Mouse (Mus musculus): ENCODE measurements around the gene Fam19a2.
A peak's percentile ranks its signal among the peaks of the same experiment; 100 is the strongest.

Gene Fam19a2

GRCm38 (mm10) chr10:123383277-123383676 is 119.5 kb downstream of the Fam19a2 start:
- no peak for DNase-seq (ENCODE audit: low read depth, low spot score)

DNA sequence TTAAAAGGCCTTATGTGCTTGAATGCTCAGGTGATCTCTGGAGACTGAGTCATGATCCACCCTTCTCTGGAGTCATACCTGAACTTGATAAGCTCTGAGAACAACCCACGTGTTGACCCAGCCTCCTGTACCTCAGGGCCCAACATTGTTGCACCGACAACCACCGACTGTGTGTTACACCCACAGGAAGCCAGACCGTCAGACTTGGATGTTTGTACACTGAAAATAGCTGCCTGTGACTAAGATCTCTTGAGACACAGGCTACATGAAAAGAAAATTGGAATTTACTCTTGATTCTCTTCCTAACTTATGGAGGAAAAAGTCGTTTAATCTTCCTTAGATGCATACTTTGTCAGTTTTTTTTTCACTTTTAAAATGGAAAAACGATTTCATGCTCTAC is 121.8 kb downstream of the Fam19a2 start:
- no peak for DNase-seq (ENCODE audit: low read depth, low spot score)

DNA sequence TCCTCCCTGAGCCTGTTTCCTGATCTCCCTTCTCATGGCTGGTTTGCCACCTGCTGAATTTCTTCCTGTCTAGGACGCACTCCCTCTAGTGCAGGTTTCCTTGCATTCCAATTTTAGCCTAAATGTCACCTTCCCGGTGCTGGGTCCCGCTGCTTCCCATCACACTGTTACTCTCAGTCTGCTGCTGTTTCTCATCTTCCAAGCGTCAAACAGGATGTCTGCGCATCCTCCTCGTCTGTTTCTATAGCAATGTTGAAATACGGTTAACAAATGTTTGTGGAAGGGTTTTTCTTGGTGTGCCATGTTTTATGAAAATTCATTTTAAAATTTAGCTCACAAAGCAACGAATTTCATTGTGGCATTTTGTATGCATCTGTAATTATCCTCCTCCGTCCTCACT is 131.6 kb downstream of the Fam19a2 start:
- DNase-seq (ENCODE audit: low read depth, low spot score) = no peak

DNA sequence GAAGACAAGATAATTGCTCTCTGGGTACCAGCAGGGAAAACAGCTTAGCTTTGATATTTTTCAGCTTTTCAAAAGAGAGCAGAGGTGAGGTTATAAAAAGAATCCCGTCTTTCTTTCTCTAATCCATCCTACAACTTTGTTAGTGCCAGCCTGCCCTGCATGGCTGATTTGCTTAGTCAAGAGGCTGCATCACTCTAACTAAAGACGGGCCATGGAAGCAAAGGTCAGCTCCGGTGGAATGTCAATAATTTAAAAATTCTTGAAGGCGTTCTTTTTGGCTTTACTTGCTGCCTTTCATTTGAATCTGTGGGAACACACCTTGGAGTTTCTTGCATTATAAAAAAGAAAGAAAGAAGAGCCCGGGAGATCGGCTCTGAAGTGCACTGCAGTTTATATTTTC is 134.3 kb downstream of the Fam19a2 start:
- DNase-seq (ENCODE audit: low read depth, low spot score) = no peak

DNA sequence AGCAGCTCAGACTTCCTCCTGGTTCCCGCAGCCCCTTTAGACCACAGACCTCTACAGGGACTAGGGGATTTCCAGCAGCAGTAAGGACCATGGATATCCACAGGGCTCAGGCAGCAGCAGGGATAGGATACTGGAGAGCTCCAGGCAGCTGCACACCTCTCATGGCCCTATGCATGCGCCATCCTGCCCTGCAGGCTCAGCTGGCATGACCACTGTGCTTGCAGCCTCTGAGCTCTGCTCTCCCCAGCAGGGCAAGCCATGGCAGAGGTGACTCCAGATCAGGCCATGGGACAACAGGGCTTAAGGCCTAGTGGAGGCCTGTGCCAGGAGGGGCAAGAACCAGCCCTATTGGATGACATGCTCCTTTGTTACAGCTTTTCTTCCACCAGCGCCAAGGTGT is 137.4 kb downstream of the Fam19a2 start:
- DNase-seq (ENCODE audit: low read depth, low spot score) = no peak

DNA sequence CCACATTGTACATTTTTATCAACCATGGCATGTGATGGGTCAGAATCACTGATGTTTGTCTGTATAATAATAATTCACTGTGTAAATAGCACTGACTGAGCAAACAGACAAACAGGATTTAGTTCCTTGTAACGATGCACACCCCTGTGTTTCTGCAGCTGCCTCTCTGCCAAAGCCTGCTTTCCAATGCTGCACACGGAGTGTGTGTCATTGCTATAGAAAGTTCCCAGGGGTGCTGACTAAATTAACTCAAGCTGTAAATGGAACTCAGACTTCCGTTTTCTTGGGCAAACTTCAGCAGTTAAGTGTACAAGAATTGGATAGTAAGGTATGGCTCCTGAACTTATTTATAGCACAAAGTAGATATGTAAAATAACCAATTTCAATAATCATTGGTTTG is 138.7 kb downstream of the Fam19a2 start:
- DNase-seq (ENCODE audit: low read depth, low spot score) = no peak

DNA sequence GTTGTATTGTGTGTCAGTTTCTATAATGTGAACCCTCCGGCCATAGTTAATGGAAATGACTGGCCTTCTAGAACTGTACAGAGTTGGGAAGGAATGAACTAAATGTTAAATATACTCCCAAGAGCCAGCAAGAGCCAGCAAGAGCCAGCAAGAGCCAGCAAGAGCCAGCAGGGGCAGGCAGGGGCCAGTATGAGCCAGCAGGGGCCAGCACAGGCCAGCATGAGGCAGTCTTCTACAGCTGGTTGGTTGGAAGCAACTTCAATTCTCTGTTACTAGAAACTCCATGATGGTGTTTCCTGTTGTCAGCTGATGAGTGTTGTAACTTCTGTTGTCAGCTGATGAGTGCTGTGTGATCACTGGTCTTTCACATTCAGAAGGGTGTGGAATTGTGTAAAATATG is 151.2 kb downstream of the Fam19a2 start:
- no peak for DNase-seq (ENCODE audit: low read depth, low spot score)

DNA sequence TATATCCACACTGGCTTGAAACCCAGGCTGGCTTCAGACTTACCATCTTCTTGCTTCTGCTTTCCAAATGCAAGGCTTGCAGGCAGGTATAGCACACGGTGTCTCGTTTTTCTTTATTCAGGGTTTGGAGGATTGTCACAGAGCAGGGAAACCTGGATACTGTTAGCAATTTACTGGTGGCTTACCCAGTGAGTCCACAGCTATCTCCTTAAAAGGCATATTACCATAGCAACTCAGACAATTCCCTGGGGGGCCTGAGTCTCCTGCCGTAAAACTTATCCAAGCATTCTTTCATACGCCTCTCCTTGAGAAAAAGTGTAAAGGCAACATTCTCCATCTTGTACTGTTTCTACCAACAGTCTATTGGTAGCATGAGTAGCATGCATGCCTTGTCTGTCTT is 152.2 kb downstream of the Fam19a2 start:
- DNase-seq (ENCODE audit: low read depth, low spot score) = no peak

DNA sequence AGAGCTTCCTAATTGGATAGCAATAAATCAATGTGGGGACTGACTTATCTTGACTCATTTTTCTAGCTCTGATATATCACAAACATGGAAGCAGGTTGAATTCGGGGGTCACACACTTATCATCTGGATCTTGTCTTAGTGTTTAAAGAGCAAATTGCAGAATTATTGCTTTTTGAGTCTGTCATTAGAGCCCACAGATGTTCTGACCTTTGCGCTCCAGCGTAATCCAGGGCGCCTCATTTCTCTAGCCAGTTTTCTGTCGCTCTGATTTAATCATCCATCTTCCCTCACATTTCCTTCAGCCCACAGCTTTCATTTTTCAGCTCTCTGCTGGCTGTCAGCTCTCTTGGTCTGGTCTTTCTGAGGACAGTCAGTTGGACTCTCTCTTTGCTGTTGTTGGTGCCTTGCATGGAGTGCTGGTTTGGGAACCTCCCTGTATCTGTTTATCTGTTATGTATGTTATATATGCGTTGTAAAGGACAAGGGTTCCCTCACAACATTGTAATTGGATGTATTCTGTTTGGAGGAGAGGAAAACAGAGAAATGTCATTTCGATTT is 154.9 kb downstream of the Fam19a2 start:
- DNase-seq (ENCODE audit: low read depth, low spot score) = no peak

GRCm38 (mm10) chr10:123420249-123420648 is 156.5 kb downstream of the Fam19a2 start:
- no peak for DNase-seq (ENCODE audit: low read depth, low spot score)

- no peak for DNase-seq (ENCODE audit: low read depth, low spot score)
Measured at GRCm38 (mm10) chr10:123424482-123424881, 160.7 kb downstream of the Fam19a2 start.

- DNase-seq (ENCODE audit: low read depth, low spot score) = no peak
Measured at GRCm38 (mm10) chr10:123426527-123427363, 162.9 kb downstream of the Fam19a2 start.

DNA sequence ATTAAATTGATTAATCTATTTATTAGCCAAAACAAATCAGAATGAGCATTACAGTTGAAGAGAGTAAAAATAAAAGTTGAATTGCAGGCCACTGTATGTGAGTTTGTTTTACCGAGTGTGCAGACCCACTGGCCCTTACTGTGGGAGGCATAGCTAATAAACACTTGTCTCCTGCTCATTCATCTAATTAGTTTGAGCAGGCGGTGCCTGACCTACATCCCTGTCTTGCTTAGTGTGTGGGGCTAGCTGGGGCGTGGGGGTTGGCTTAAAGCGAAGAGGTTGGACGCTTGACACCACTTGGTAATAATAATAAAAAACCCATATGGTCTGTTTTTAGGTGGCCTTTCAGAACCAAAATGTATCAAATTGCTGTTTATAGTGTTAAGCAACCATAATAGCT is 167.8 kb downstream of the Fam19a2 start:
- DNase-seq (ENCODE audit: low read depth, low spot score) = no peak

- DNase-seq (ENCODE audit: low read depth, low spot score) = no peak
Measured at GRCm38 (mm10) chr10:123437576-123437975, 173.8 kb downstream of the Fam19a2 start.

GRCm38 (mm10) chr10:123456800-123457199 is 193.0 kb downstream of the Fam19a2 start:
- DNase-seq (ENCODE audit: low read depth, low spot score) = peak; percentile 6

GRCm38 (mm10) chr10:123460466-123460865 is 196.7 kb downstream of the Fam19a2 start:
- peak; percentile 27 for DNase-seq (ENCODE audit: low read depth, low spot score)

- DNase-seq (ENCODE audit: low read depth, low spot score) = no peak
Measured at GRCm38 (mm10) chr10:123462305-123462704, 198.5 kb downstream of the Fam19a2 start.

DNA sequence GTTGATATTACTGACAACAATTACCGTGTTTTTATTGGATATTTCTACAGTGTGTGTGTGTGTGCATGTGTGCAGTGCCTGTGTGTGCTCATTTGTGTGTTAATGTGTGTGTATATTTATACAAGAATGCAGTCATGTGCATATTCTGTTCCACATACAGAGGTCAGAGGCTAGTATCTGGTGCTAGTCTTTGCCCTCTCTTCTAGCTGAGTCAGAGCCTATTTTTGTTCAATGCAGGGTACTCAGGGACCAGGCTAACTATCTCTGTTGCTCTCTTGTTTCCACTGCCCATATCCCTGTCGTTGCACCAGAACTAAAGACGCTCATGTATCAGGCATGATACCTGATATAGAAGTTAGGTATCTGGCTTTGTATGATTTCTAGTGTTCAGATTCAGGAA is 251.0 kb downstream of the Fam19a2 start:
- DNase-seq (ENCODE audit: low read depth, low spot score) = no peak

DNA sequence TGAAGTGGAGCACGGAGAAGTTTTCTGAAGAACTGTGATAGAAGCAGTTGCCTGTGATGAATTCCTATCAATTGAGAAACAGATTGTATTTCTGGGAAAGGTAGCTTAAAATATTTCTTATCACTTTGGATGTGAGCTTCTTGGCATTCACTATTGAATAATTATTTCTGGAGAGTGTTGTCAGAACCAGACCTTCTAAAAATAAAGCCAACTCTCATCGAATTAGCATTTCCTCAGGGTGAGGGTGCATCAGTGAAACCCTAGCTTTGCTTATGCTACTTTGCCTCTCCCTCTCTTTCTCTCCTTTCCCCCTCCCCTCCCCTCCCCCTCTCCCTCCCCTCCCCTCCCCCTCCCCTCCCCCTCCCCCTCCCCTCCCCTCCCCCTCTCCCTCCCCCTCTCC is 256.8 kb downstream of the Fam19a2 start:
- DNase-seq (ENCODE audit: low read depth, low spot score) = no peak

DNA sequence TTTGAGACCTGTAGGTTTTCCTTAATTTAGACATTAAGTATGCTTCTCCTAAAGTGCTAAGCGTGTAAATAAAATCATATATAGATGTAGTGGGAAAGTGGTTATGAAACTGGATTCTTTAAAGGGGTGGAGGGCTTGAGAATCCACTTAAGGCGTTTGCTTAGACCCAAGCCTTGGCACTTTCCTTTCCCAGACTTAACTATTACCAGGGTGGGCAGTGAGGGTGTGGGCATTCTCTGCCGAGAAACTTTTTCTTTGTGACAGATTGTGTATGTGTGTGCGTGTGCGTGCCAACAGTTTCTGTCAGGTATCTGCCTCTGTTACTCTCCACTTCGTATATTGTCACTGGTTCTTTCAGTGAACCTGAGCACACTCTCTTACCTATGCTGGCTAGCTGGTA is 257.4 kb downstream of the Fam19a2 start:
- no peak for DNase-seq (ENCODE audit: low read depth, low spot score)

DNA sequence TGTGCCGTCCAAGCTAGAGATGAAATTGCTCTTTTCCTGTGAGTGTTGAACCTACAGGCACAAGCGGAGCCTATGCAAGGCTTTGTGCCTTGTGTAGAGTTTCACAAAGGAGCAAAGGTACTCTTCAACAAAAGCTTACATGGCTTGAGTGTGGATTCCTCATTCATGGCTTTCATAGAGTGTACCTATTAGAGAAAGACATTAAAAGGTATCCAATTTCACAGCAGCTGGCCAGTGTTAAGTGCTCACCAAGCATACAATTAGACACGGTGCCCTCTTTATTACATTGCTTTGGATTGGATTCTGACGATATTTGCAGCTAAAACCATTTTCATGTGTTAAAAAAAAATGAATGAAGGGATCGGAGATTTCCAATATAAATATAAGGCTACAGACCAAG is 261.6 kb downstream of the Fam19a2 start:
- no peak for DNase-seq (ENCODE audit: low read depth, low spot score)

GRCm38 (mm10) chr10:123526059-123526458 is 262.3 kb downstream of the Fam19a2 start:
- no peak for DNase-seq (ENCODE audit: low read depth, low spot score)

- DNase-seq (ENCODE audit: low read depth, low spot score) = no peak
Measured at GRCm38 (mm10) chr10:123536143-123536542, 272.3 kb downstream of the Fam19a2 start.

Measured in R1 (cell line).